Mouse (Mus musculus) adrenal gland, adult 18-20 months (tissue): ENCODE measurements around the gene Rab5c. TPM values are rescaled to one million over a fixed set of nuclear protein-coding genes. Genes with fewer than 3 reads are reported as not detected.

ENCODE experiments used
- DNase-seq, 2 experiments: peaks; one replicate each; pipeline ENCODE4 v3.0.0; 2021 to 2022; ENCODE audit warnings: low spot score in 2 of 2
- total RNA-seq, 2 experiments: library from RNA; stranded (reverse); gene quantifications; 1 replicate in 1 of 2; 2 replicates in 1 of 2; pipeline ENCODE4 v1.2.3; 2021

Gene Rab5c
- total RNA-seq, 2 experiments from 2014 or later: 189 TPM

DNA sequence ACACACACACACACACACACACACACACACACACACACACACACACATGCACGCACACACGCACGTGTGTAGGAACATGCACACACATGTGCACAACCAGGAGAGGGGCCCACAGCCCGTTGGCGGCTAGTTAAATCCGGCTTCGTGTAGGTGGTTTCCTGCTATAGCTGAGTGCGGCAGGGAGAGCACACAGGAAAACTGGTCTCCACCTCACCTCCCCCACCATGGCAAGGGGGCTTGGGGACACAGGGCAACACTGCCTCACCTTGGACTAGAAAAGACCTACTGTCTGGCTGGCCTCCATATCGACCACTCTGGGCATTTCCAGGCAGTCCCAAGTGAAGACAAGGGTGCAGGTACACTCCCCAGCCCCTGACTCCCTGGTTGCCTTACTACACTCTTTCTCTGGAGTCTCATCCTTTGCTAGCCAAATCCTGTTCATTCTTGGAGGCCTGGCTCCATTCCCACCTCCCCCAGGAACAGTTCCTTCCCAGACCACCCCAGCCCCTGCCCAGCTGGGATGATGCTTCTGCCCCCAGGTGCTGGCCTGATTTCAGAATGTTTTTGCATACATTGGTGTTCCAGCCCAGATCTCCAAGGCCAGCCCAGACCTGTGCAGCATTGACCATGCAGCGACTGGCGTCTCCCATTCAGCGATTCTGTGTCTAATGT is 16.1 kb upstream of the Rab5c start:
- no peak for DNase-seq

DNA sequence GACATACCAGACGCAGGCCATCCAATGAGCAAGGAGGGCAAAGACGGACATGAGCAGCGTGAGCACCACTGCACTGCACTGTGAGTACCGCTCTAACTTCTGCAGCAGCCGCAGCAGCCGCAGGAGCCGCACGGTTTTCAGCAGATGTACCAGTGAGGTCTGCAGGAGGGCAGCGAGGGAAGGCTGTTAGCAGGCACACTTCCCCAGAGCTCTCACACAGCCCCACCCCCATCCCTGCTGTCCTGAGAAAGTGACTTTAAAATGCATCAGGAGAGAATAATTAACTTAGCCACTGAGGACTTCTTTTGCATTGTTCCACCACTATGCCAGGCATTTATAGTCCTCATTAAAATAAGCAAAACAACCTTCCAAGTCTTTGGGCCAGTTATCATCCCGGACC is 14.3 kb upstream of the Rab5c start:
- DNase-seq: no peak

DNA sequence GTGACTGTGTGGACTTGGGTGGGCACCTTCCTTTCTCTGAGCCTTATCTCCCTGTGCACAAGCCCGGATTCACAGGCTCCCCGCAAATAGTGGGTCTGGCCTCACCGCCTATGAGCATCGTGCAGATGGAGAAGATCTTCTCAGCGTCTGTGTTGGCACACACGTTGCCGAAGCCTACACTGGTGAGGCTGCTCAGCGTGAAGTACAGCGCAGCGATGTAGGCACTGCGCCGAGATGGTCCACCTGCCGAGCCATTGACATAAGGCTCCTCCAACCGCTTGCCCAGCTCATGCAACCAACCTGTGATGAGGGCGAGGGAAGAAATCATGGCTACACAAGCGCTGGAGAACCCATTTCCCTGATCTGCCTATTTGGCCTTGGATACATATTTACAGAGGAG is 12.1 kb upstream of the Rab5c start:
- no peak for DNase-seq

DNA sequence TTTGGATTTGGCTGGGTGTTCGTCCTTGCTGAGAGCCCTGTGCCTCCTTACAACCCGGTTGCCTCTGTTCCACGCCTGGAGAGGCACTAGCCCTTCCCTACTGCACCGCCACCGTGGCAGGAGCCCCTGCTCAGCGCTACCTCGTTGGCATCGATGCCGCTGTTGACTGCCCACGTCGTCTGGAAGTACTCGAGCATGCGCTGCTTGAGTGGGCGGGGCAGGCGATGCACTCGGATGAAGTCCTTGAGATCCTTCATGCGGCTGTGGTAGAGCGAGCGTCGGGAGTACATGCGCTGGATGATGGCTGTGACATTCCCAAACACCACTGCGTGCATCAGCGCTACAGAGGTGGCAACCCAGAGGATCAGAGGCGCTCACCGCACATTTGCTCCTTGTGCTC is 11.5 kb upstream of the Rab5c start:
- no peak for DNase-seq

DNA sequence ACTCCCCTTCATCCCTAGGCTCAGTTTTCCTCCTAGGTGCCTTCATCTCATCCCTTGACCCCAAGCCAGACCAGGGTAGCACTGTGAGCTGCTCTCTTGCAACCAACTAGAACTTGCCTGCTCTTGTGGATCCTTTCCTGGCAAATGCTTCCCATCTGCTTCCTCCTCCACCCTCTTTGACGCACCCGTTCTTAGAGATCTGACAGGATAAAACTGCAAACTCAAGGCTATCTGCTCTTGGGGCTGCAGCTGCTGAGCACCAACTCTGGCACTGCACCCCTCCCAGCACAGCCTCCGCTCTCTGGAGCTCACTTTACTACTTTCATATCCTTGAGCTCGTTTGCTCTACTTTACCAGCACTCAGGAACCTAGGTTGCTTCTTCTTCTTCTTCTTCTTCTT is 10.6 kb upstream of the Rab5c start:
- DNase-seq: no peak

DNA sequence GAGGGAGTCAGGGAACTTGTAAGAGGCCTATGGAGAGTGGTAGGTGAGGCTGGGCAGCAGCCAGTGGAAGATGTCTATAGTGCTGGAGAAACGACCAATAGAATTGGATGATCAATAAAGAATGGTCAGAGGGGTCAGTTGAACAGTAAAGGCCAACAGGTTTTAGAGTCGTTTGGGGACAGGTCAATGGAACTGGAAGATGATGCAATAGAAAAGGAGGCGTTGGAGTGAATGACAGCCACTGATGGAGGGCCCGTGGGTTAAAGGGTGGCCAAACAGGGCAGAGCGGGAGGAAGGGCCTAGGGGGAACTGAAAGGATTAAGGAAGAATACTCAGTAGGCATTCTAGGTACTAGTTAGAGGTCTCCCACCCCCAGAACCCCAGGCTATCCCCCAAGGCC is 9.1 kb upstream of the Rab5c start:
- DNase-seq: no peak

DNA sequence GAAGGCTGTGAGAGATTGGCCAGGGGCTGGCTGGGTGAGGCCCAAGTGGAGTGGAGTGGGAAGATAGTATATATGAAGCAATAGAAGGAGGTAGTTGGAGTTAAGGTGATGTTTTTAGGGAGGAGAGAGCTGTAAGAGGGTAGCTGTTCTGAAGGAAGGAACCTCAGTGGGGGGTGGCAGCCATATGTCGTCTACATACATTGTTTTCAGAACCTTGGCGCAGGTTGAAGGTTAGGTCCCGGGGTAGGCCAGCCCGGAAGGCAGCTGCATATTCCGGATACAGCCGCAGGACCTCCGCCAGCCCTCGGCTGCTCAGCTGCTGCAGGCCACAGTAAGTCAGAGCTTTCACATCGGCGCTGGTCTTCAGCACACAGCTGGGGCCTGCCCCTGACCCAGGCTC is 8.5 kb upstream of the Rab5c start:
- no peak for DNase-seq

DNA sequence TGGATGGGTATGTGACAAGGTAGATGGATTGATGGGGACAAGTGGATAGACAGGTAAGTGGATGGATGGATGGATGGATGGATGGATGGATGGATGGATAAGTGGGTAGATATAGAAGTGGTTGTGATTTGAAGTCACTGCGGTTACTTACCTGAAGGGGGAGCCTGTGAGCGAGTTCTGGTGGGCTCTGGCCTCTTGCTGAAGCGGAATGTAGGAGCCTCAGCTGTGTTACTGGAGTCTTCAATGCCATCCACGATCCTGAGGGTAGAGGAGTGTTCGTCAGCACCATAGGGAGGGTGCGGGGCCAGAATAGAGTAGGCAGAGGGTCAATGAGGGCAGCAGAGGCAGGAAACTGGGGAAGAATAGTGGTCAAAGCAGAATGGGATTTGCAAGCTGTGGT is 7.1 kb upstream of the Rab5c start:
- peak in 1 of 2 experiments; percentile 44 for DNase-seq

DNA sequence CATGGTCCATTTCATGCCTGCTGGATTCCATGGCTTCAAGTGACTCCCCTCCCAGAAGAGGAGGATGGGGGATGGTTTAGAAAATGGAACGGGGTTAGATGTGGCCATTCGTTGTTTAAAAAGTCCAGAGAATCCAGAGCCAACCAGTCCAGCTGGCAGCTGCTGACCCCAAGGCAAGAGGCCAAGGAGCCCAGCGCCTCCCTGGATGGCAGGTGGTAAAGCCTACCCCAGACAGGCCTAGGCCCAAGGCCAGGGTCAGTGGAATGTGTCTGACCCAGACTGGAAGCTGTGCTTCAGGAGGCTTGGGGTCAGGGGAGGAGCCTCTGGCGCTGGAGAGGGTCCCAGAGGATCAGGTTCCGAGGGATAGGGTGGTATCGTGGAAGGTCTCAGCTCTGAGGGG is 3.3 kb upstream of the Rab5c start:
- no peak for DNase-seq

DNA sequence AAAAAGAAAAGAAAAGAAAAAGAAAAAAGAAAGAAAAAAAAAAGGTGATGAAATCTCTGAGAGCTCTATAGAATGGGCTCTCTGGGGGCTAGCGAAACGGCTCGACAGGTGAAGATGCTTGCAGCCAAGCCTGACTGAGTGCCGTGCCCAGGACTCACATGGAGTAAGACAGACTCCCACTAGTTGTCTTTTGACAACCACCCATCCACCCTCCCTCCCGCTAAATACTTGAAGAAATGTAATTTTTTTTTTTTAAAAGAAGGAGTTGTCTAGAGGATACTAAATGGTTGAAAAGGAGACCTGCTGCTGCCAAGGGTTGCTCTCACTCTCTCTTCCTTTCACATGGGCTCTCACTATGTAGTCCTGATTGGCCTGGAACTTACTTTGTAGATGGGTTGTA is 734 bp upstream of the Rab5c start:
- DNase-seq: no peak

DNA sequence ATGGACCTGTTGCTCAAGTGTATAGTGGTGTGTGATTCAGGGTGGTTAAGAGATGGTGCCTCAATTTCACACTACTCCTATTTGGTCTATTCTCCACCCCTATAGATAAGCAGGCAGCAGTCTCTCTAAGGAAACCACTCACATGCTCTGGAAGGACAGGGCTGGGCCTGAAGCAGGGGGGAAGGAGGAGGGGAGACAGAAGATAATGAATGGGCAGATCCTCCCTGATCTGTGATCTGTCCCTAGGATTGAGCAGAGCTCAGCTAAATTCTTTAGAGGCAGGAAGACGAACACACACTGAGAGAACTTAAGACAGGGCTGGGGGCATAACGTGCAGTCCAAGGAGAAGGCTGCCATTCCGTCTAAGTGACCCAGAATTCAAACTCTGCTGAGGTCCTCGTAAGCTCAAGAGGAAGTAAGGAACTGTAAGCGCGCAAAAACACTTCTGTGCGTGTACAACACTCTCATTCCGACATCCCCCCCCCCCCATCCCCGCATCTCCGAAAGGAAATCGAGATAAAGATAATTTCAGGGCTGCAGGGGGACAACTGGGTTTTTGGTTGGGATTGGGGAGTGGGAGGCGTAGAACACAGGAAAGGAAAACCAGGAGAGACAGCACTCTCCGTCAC is 796 bp downstream of the Rab5c start:
- no peak for DNase-seq

DNA sequence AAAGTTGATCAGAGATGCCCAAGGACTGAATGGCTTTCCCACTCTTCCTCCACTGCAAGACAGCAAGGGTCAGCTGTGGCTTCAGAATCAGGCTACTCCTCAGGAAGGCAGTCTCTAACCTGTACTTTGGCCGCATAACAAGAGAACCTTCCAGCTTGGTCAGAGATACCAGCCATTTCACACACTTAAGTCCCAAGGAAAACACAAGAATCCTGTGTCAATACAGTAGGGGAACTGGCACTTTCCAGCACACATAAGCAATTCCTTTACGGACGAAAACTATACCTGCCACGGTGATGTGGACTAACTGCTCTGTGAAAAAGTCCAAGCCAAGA is 1.3 kb downstream of the Rab5c start:
- no peak for DNase-seq

DNA sequence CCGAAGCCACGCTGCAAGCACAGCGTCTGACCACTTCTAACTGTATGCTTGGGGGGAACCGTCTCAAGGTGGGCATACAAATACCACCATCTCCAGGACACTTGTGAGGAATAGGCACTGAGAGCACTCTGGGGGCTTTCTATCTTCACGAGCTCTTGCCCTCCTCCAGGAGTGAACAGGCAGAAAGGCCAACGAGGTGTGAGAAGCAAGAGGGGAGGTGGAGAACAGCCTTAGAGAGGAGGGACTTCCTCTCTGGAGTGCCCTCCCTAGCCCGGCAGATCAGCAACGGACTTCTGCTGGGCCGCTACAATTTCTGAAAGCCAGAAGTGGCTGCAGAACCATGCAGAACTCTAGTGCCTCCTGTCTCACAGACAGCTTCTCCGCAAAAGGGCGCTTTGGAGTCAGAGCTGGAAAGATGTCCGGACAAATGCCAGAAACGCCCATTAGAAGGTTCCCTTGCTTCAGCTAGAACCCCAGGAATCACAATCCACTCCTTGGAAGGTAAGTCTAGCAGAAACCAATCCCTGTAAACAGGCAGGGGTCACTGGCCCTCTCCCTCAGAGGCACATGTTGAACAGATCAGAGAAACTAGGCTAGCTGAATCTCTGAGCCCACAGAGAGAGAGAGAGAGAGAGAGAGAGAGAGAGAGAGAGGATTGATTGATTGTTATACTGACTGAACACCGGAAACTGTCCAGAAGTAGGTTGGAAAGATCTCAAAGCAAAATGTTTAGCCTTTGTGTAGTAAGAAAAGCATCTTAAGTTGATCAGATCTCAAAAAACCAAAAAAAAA is 1.9 kb downstream of the Rab5c start:
- DNase-seq: no peak

DNA sequence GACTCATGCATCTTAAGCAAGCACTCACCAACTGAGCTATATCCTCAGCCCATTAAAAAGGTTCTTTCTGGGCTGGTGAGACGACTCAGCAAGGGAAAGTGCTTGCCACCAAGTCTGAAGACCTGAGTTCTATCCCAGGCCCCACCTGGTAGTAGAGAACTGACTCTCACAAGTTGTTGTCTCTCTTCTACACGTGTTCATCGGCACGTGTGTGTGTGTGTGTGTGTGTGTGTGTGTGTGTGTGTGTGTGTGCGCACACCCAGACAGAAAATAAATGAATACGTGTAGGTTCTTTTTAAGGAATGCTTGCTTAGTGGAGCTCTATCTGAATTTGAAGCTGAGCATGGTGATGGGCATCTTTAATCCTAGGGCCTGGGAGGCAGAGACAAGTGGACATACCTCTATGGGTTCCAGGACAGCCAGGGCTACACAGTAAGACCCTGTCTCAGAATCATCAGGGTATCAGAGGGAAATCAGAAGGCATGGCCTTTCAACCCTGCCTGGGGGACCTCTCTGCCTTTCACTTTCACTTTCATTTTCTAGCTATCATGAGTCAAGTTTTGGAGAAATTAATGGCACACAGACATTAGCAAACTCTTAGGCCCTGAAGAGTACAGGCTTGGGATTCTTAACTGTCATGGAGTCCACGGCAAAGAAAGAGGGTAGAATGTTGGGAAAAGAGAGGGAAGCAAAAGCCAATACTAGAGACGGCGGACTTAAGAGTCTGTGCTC is 2.7 kb downstream of the Rab5c start:
- DNase-seq: no peak

DNA sequence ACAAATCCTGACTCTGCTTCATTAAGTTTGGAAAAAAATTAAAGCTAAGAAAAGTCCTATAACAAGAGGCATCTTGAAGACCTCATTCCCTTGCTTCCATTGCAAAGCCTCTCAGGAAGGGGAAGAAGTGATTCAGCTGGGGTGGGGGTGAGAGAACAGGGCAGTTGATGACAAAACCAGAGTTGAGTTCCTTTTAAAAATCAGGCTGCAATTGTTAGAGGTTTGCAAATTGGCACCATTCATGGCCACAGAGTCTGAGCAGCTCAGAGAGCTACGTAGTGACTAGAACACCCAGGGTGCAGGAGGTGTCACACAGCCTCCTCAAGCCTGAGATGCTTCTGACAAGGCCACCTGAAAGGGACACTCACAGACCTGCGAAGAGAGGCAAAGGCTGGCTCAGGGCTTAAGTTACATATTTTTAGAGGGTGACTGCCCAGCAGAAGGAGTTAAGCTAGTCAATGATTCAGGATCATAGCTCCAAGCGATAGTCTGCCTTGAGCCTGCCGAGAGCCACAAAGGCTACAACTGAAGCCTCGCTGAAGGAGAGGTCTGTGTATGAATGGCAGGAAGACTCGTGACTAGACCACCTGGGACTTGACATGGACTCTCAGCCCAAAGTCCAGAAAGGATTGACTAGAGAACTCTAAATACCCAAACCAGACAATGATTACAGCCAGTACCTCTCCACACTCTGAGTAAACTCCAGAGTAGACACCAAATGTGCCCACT is 7.4 kb downstream of the Rab5c start:
- DNase-seq: no peak

DNA sequence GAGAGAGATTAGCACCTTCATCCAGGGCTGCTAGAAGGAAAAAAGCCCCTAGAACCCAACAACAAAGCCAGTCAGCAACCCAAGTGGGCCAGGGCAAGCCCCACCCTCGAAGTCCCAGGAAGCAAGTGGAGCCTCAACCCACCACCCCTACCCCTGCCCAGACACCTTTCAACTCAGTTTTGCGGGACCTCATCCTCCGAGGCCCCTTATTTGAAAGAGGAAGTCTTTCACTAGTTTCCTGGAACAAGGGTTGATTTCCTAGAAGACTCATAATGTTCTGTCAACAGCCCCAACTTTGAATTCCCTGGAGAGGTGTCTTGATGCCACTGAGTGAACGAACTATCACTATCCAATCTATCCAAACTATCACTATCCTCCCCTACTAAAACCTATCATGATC is 8.0 kb downstream of the Rab5c start:
- DNase-seq: no peak

DNA sequence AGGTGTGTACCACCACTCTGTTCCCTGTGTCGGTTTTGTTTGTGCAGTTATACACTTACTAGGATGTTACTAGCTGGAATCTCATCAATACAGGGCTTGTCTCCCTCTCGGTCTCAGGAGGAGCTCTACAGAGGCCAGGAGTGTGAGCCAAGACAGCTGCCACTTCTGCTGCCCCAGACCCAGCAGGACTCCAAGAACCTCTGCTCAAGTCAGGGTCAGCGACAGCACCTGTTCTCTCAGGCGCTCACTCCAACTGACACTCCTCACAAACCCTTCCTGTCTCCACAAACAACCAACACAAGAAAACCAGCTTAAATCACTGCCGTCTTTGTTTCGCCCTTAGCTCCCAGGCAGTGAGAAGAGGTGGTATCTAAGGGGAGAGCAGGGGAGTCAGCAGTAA is 9.4 kb downstream of the Rab5c start:
- no peak for DNase-seq

DNA sequence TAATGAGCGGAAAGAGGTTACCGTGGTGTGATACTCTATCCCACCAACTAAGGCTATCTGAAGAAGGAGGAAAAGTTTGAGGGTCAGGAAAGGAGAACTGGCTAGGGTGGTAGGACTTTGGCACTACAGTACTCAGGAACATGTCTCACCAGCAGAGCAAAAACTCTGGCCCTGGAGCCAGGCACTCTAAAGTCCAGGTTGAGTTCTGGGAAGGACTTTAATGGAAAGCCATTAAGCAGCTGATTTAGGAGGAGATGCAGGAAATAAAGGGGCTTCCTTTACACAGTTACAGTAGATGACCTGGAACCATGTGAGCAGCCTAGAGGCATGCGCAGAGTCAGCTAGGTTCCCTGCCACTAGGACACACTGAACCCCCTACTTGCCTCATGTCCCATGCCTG is 10.8 kb downstream of the Rab5c start:
- no peak for DNase-seq

DNA sequence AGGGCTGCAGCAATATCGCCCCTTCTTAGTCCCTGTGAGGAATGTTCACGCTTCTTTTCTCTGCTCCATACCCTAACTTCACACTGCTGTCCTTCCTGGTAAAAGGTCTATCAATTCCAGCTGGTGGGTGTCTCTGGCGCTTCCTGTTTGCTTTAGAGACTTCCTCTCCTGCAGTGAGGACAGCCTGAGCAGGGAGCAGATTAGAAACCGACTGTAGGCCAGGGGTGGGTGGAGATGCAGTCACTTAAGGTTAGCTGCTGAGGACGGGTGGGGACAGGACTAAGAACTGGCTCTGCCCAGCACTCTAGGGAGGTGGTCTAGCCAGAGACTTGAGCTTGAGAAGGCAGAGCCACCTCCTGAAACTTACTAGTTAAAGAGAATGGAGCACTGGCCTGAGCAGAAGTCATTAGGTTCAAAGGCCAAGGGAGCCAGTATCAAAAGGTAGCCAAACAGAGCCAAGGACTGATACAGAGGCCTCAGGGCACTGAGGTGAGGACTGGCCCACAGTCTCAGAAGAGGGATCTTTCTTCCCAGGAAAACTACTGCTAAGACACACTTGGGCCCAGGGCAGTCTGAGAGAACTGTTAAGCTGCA is 13.0 kb downstream of the Rab5c start:
- DNase-seq: no peak

DNA sequence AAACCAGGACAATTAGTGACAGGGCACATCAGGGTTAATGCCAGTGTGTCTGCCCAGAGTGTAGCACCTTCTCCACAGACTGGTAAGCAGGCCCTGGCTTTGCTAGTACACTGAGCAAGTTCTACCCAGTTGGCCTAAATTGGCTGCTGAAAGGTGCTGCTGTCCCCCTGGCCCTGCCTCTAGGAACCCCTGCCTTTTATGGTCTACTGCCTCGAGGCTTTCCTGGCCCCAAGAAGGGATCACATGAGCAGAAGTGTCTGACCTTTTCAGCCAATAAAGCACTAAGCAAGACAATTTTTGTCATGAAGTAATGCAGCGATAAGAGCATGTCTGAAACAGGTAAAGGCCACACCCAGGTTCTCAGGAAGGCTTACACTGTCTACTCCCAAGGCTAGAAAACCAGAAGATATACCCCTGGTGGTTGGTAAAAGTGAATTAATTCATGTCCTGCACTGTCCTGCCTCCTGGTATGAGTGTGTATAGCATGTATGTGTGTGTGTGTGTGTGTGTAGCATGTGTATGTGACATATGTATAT is 15.5 kb downstream of the Rab5c start:
- no peak for DNase-seq
